Mouse (Mus musculus) midbrain, embryonic 15.5 days (tissue): ENCODE measurements around the gene Calhm5. TPM values are rescaled to one million over a fixed set of nuclear protein-coding genes. Genes with fewer than 3 reads are reported as not detected.

Experiments used
- ATAC-seq: fragments of 200-750 bp; cut with Nextera tagmentation; replicated peaks from 2 replicates; pipeline ENCODE4 v1.8.0; 2017; ENCODE audit warnings: moderate TSS enrichment
- H3K27ac ChIP-seq: fragments of 300-500 bp; sonication (generic); 2 replicates; pipeline ENCODE4 v1.5.1; 2015; ENCODE audit warnings: mild to moderate bottlenecking, inconsistent platforms
- H3K27me3 ChIP-seq: fragments of 300-500 bp; sonication (generic); replicated peaks from 2 replicates; pipeline ENCODE4 v1.6.1; 2015; ENCODE audit warnings: inconsistent platforms
- H3K36me3 ChIP-seq: fragments of 300-500 bp; sonication (generic); replicated peaks from 2 replicates; pipeline ENCODE4 v1.6.1; 2015; ENCODE audit warnings: inconsistent platforms
- H3K4me1 ChIP-seq: fragments of 300-500 bp; sonication (generic); 2 replicates; pipeline ENCODE4 v1.6.1; 2015; ENCODE audit warnings: inconsistent platforms
- H3K4me2 ChIP-seq: fragments of 300-500 bp; sonication (generic); 2 replicates; pipeline ENCODE4 v1.6.1; 2015; ENCODE audit warnings: inconsistent platforms, mild to moderate bottlenecking, moderate library complexity
- H3K4me3 ChIP-seq: fragments of 300-500 bp; sonication (generic); 2 replicates; pipeline ENCODE4 v1.5.1; 2015; ENCODE audit warnings: mild to moderate bottlenecking, inconsistent platforms
- H3K9ac ChIP-seq: fragments of 300-500 bp; sonication (generic); 2 replicates; pipeline ENCODE4 v1.6.1; 2015; ENCODE audit warnings: mild to moderate bottlenecking, inconsistent platforms
- H3K9me3 ChIP-seq: fragments of 300-500 bp; sonication (generic); 2 replicates; pipeline ENCODE4 v1.6.1; 2016; ENCODE audit warnings: inconsistent platforms
- WGBS: fragments of 180-500 bp; shearing (Covaris S2); methylation state at CpG from one replicate; pipeline ENCODE4 v1.1.7; 2015; ENCODE audit warnings: mixed read lengths; 5-methylcytosine and 5-hydroxymethylcytosine counted together
- polyA plus RNA-seq: library from polyadenylated mRNA; unstranded; fragments of >200 nt; fragmentation: Nextera tagmentation; extraction: Ambion mirVana; gene quantifications from 2 replicates; pipeline ENCODE4 v1.2.1, GENCODE M21; 2015

Calhm5 gene
- polyA plus RNA-seq, result 0.64 and 0.74 TPM in 2 replicates

GRCm38 (mm10) chr10:34096418-34096883 is at the start of gene Calhm5:
Calhm5 (minus strand) TSS chr10:34096519.
- Histone ChIP-seq H3K4me2 (peak within 1 kb of the TSS; percentile 33), H3K4me3 (peak within 1 kb of the TSS; percentile 15), H3K36me3 (no peaks in the 10 kb centered on the region), H3K4me1 (peaks cover 3% of the 10 kb centered on the region; the same call in 1 of the 2 replicates), H3K27ac (no peak within 1 kb of the TSS), H3K9me3 (no peaks in the 10 kb centered on the region), H3K27me3 (no peaks in the 10 kb centered on the region), H3K9ac (no peak within 1 kb of the TSS; the same call in 1 of the 2 replicates)
- 24% methylated on average over 9 of the region's 9 CpGs for WGBS
- peak; percentile 80 for ATAC-seq

- Histone ChIP-seq H3K9ac (no peak overlapping the region), H3K4me3 (no peak overlapping the region), H3K27ac (no peak overlapping the region), H3K9me3 (no peaks in the 10 kb centered on the region), H3K4me1 (no peaks in the 10 kb centered on the region), H3K27me3 (no peaks in the 10 kb centered on the region), H3K4me2 (no peak overlapping the region), H3K36me3 (no peaks in the 10 kb centered on the region)
- 97% methylated on average over 2 of the region's 2 CpGs for WGBS
- no peak for ATAC-seq
These were observed 45.4 kb upstream of the Calhm5 start for GRCm38 (mm10) chr10:34141693-34142092.

GRCm38 (mm10) chr10:34139768-34140167 is 43.4 kb upstream of the Calhm5 start:
- Histone ChIP-seq H3K36me3 (no peaks in the 10 kb centered on the region), H3K4me3 (no peak overlapping the region), H3K27me3 (no peaks in the 10 kb centered on the region), H3K9me3 (no peaks in the 10 kb centered on the region), H3K9ac (no peak overlapping the region), H3K4me2 (no peak overlapping the region), H3K27ac (no peak overlapping the region), H3K4me1 (no peaks in the 10 kb centered on the region)
- 72% methylated on average over 4 of the region's 4 CpGs for WGBS
- no peak for ATAC-seq

- ATAC-seq, result no peak
- no peaks in the 10 kb centered on the region for H3K4me1 ChIP-seq
- no peak overlapping the region for H3K27ac ChIP-seq
- no peak overlapping the region for H3K4me2 ChIP-seq
- no peaks in the 10 kb centered on the region for H3K9me3 ChIP-seq
- WGBS, result 62% methylated on average over 6 of the region's 6 CpGs
- no peak overlapping the region for H3K9ac ChIP-seq
- no peaks in the 10 kb centered on the region for H3K36me3 ChIP-seq
- H3K27me3 ChIP-seq, result no peaks in the 10 kb centered on the region
- H3K4me3 ChIP-seq, result no peak overlapping the region
These were observed 41.7 kb upstream of the Calhm5 start for GRCm38 (mm10) chr10:34138027-34138426.

- no peak overlapping the region for H3K27ac ChIP-seq
- H3K4me1 ChIP-seq, result no peaks in the 10 kb centered on the region
- 22% methylated on average over 6 of the region's 6 CpGs for WGBS
- no peak overlapping the region for H3K4me3 ChIP-seq
- no peaks in the 10 kb centered on the region for H3K36me3 ChIP-seq
- no peak overlapping the region for H3K4me2 ChIP-seq
- no peaks in the 10 kb centered on the region for H3K9me3 ChIP-seq
- H3K27me3 ChIP-seq, result no peaks in the 10 kb centered on the region
- no peak overlapping the region for H3K9ac ChIP-seq
- ATAC-seq, result no peak
These were observed 40.1 kb upstream of the Calhm5 start for GRCm38 (mm10) chr10:34136432-34136831.

- Histone ChIP-seq H3K27ac (no peak overlapping the region), H3K4me1 (peaks cover 5% of the 10 kb centered on the region; the same call in 1 of the 2 replicates), H3K27me3 (no peaks in the 10 kb centered on the region), H3K4me3 (no peak overlapping the region), H3K4me2 (no peak overlapping the region), H3K9ac (no peak overlapping the region), H3K9me3 (no peaks in the 10 kb centered on the region), H3K36me3 (no peaks in the 10 kb centered on the region)
- 87% methylated on average over 2 of the region's 2 CpGs for WGBS
- ATAC-seq, result no peak
These were observed 35.0 kb upstream of the Calhm5 start for GRCm38 (mm10) chr10:34131356-34131755.

- H3K27me3 ChIP-seq, result no peaks in the 10 kb centered on the region
- peaks cover 5% of the 10 kb centered on the region; the same call in 1 of the 2 replicates for H3K4me1 ChIP-seq
- no peaks in the 10 kb centered on the region for H3K36me3 ChIP-seq
- H3K4me3 ChIP-seq, result no peak overlapping the region
- H3K9ac ChIP-seq, result no peak overlapping the region
- no peak overlapping the region for H3K27ac ChIP-seq
- no peaks in the 10 kb centered on the region for H3K9me3 ChIP-seq
- no peak overlapping the region for H3K4me2 ChIP-seq
- ATAC-seq, result no peak
- 81% methylated on average over 6 of the region's 6 CpGs for WGBS
These were observed 32.1 kb upstream of the Calhm5 start for GRCm38 (mm10) chr10:34128391-34128790.

- WGBS, result 16% methylated on average over 44 of the region's 44 CpGs
These were observed 31.4 kb upstream of the Calhm5 start, which contains the start of gene Calhm6 for GRCm38 (mm10) chr10:34127392-34128378. Calhm6 (minus strand) TSS chr10:34127984.

GRCm38 (mm10) chr10:34118421-34118820 is 22.1 kb upstream of the Calhm5 start:
- H3K4me2 ChIP-seq, result no peak overlapping the region
- no peaks in the 10 kb centered on the region for H3K27me3 ChIP-seq
- WGBS, result 96% methylated on average over 2 of the region's 2 CpGs
- no peaks in the 10 kb centered on the region for H3K4me1 ChIP-seq
- no peak overlapping the region for H3K9ac ChIP-seq
- no peaks in the 10 kb centered on the region for H3K9me3 ChIP-seq
- no peaks in the 10 kb centered on the region for H3K36me3 ChIP-seq
- H3K27ac ChIP-seq, result no peak overlapping the region
- ATAC-seq, result no peak
- H3K4me3 ChIP-seq, result no peak overlapping the region

More at GRCm38 (mm10) chr10:34127392-34128378, 31.4 kb upstream of the Calhm5 start, which contains the start of gene Calhm6:
- Histone ChIP-seq H3K9me3 (no peaks in the 10 kb centered on the region), H3K4me1 (peaks cover 5% of the 10 kb centered on the region; the same call in 1 of the 2 replicates), H3K9ac (peak within 1 kb of the TSS; percentile 61), H3K36me3 (no peaks in the 10 kb centered on the region), H3K27me3 (no peaks in the 10 kb centered on the region), H3K4me2 (peak within 1 kb of the TSS; percentile 83), H3K4me3 (peak within 1 kb of the TSS; percentile 57), H3K27ac (no peak within 1 kb of the TSS)
- peak; percentile 92 for ATAC-seq

GRCm38 (mm10) chr10:34117770-34118169 is 21.5 kb upstream of the Calhm5 start:
- no peak overlapping the region for H3K27ac ChIP-seq
- H3K27me3 ChIP-seq, result no peaks in the 10 kb centered on the region
- ATAC-seq, result no peak

GRCm38 (mm10) chr10:34117131-34117530 is 20.8 kb upstream of the Calhm5 start:
- 80% methylated on average over 3 of the region's 3 CpGs for WGBS
- Histone ChIP-seq H3K9me3 (no peaks in the 10 kb centered on the region), H3K4me3 (no peak overlapping the region), H3K36me3 (no peaks in the 10 kb centered on the region), H3K9ac (no peak overlapping the region), H3K27ac (no peak overlapping the region), H3K4me1 (no peaks in the 10 kb centered on the region), H3K4me2 (no peak overlapping the region), H3K27me3 (no peaks in the 10 kb centered on the region)
- no peak for ATAC-seq

More at GRCm38 (mm10) chr10:34117770-34118169, 21.5 kb upstream of the Calhm5 start:
- Histone ChIP-seq H3K9ac (no peak overlapping the region), H3K9me3 (no peaks in the 10 kb centered on the region), H3K4me2 (no peak overlapping the region), H3K4me1 (no peaks in the 10 kb centered on the region), H3K36me3 (no peaks in the 10 kb centered on the region), H3K4me3 (no peak overlapping the region)

- no peak for ATAC-seq
- H3K27me3 ChIP-seq, result no peaks in the 10 kb centered on the region
- no peak overlapping the region for H3K27ac ChIP-seq
- H3K4me1 ChIP-seq, result no peaks in the 10 kb centered on the region
- H3K9me3 ChIP-seq, result no peaks in the 10 kb centered on the region
- no peak overlapping the region for H3K4me2 ChIP-seq
- no peak overlapping the region for H3K4me3 ChIP-seq
- 78% methylated on average over 4 of the region's 4 CpGs for WGBS
- H3K36me3 ChIP-seq, result no peaks in the 10 kb centered on the region
- no peak overlapping the region for H3K9ac ChIP-seq
These were observed 15.8 kb upstream of the Calhm5 start for GRCm38 (mm10) chr10:34111964-34112738.
